Mouse (Mus musculus) left cerebral cortex, adult 11 months (tissue): ENCODE data around the gene Pyy.

Experiments
- DNase-seq: peaks from one replicate; pipeline ENCODE4 v3.0.0; 2022; ENCODE audit warnings: low spot score

The Pyy gene

DNA sequence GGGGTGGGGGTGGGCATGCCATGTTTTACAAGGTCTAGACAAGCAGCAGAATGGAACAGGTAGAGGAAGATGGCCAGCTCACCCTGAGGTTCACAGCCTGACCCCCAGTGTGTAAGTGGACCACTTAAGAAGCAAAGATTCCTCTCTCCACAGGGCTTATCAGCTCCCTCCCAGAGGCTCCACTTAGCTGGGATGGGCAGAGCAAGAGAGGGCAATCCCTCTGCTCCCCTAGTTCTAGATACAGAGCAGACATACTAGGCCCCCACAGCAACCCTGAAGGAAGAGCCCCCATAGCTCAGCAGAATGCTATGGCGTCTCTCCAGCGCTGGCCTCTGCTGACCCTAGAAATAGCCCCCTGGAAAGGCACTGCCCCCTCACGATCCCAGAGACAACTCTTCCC, 12.0 kb downstream of the Pyy start:
- no peak for DNase-seq

DNA sequence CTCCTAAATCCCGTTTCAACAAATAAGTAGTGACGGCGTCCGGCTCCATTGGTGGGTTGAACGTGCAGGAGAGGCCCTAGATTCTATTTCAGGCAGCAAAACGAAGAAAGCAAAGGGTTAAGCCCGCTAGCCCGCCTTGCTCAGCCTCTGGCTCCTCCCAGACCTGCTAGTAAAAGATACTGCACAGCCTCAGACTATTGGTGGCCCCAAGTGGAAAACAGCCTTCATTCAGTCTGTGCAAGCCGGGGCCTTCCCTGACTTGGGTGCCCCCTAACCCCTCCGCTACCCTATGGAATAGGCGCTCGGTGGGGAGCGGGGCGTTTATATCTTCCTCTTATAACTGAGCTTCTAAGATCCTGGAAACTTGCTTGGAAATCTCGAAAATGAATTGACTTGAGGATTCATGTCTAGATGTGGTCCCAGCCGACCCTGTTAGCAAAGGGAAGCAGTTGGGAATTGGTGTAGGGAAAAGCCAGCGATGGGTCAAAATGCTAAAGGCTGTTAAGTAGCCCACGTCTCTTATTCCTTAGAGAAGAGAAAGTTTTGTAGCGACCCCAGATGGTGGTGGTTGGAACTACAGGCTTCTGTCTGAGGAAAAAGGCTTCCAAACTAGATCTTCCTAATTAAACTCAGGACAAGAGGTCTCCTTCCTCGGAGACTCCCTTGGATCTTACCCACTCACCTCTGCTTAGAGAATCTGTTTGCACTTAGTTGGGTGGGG, 18.4 kb downstream of the Pyy start:
- DNase-seq = no peak

- no peak for DNase-seq
Observed at GRCm38 (mm10) chr11:102087931-102088898, 19.4 kb downstream of the Pyy start, which contains the start of gene Mpp2. Mpp2 (minus strand) TSS chr11:102088515.

GRCm38 (mm10) chr11:102087081-102087751, 20.4 kb downstream of the Pyy start:
- DNase-seq = peak; percentile 77

DNA sequence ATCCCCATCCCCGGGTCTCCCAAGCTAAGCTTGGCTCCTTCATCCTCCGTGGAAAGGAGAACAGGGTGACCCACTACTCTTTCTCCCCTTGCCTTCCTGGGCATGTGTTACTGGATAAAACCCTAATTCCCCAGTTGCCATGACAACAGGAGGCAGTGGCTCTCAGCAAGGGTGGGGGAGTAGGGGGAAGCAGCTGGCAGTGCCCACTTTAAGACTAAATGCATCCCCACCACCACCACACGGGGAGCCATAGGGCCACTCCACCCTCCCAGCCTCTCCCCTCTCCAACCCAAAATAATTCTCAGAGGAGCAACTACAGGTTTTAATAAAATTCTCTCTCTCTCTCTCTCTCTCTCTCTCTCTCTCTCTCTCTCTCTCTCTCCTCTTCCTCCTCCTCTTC, 21.3 kb downstream of the Pyy start:
- DNase-seq = peak; percentile 70

DNA sequence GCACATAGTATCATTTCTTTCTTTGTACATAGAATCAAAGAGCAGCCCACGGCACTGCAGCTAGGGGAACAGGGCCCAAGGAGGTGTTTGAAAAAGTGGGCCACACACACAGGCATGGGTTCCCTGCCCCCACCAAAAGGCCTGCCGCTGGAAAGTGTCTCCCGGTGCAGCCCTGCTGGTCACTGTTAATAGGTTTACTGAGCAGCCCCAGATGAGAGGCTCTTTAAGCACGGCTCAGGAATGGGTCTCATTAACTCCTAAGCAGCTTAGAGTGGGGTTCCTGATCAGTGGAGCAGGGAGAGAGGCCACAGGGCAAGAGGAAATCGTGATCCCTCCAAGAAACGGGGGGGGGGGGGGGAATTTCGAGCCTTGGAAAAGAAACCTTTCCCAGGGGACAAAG, 23.5 kb downstream of the Pyy start:
- no peak for DNase-seq

- DNase-seq = no peak
Observed at GRCm38 (mm10) chr11:102083193-102083592, 24.4 kb downstream of the Pyy start.

DNA sequence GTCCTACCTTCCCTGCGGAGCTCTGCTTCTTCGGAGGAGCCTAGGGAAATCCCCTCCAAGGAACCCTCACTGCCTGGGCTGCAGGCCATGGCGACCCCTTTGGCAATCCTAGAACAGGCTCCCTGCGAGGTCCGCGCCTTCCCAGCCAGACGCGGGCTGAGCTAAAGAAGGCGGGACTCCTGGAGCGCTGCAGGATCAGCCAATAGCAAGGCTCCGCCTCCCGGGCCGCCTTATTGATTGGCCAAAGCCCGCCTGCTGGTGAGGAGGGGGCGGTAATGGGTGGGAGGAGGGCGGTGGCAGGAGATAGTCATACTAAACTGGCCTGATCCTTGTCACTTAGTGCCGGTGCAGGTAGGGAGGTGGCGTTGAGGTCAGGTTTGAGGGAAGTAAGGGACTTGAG, 25.3 kb downstream of the Pyy start:
- peak; percentile 72 for DNase-seq

- no peak for DNase-seq
Observed at GRCm38 (mm10) chr11:102073722-102074121, 33.9 kb downstream of the Pyy start.

- DNase-seq = no peak
Observed at GRCm38 (mm10) chr11:102072729-102073128, 34.9 kb downstream of the Pyy start.

GRCm38 (mm10) chr11:102070426-102070825, 37.2 kb downstream of the Pyy start:
- no peak for DNase-seq

DNA sequence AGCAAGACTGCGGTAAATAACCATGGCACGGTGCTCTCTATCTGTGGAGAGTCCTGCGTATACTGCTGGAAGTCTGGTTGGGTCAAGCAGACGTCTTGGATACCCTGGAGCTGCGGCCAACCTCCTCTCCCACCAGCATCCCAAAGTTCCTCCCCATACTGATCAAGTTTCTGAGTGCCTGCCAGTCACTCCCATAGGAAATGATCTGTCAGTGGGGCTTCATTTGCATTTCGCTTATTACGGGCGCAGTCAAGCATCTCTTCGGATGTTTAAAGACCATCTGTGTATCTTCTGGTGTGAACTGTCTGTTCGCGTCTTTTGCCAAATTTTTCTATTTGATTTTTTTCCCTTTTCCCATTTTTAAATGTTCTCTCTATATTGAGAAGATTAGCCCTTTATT, 38.0 kb downstream of the Pyy start:
- DNase-seq = no peak

DNA sequence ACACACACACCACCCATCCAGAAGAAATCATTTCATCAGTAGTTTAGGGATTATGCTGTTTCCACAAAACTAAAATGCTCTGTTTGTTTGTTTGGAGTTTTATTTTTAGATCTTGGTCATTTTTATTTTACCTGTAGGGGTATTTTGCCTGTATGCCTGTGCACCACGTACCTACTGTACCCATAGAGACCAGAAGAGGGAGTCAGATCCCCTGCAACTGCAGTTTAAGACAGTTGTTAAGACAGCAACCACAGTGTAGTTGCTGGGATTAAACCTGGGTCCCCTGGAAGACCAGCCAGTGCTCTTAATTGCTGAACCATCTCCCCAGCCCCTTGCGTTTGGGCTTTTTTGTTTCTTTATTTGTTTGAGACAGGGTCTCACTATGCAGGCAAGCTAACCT, 38.7 kb downstream of the Pyy start:
- no peak for DNase-seq

DNA sequence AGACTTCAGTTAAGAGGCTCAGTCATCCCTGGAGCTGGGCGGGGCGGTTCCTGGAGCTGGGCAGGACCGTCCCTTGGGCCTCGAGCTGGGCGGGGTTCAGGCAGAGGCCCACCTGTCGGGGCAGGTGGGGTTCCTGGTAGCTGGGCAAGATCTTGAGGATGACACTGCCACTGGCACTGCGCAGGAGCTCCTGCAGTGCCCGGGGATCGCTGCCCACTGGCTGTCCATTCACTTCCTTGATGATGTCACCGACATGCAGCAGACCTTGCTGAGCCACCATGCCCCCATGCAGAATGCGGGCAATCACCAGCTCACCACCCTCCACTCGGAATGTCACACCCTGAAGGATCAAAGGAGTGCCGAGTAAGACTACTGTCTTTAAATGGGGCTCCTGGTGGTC, 44.6 kb downstream of the Pyy start:
- no peak for DNase-seq

DNA sequence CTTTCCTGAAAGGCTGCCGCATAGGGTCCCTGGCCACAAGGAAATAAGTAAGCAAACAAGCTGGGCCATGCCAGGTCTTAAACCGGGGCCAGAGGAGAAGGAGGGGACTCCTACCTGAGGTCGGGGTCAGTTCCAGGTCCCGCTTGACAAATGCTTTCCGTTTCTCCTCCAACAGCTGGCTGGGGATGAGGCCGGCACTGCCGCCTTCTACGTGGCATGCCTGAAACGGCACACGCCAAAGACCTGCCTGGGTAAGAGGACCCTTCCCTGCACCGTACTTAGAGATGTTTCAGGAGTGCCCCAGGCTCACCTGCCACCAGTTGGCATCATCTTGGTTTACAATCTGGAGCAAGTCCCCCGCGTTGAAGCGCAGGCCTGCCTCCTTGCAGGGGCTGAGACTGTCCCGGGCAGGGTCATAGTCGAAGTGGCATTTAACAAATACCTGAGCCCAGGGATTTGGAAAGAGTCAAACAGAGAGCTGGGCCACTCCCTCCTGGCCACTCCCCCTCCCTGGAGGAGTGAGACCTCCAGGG, 45.6 kb downstream of the Pyy start:
- no peak for DNase-seq

- DNase-seq = peak; percentile 77
Observed at GRCm38 (mm10) chr11:102061236-102061940, 46.2 kb downstream of the Pyy start.
